Mouse (Mus musculus) embryonic facial prominence, embryonic 14.5 days (tissue): ENCODE results near the gene Scaf8. TPM values are rescaled to one million over a fixed set of nuclear protein-coding genes. Genes with fewer than 3 reads are reported as not detected.
A peak's percentile ranks its signal among the peaks of the same experiment; 100 is the strongest.

ENCODE experiments used
- ATAC-seq: fragments of 200-750 bp; cut with Nextera tagmentation; 2 replicates; pipeline ENCODE4 v1.8.0; 2017; ENCODE audit warnings: low read depth, moderate number of reproducible peaks, moderate TSS enrichment
- DNase-seq: peaks from one replicate; pipeline ENCODE4 v3.0.0-alpha.2; 2015; ENCODE audit warnings: low spot score
- H3K27ac ChIP-seq: fragments of 300-500 bp; sonication (generic); replicated peaks from 2 replicates; pipeline ENCODE4 v1.5.1; 2014; ENCODE audit warnings: low read depth, mild to moderate bottlenecking, low read length, moderate library complexity
- H3K27me3 ChIP-seq: fragments of 300-500 bp; sonication (generic); replicated peaks from 2 replicates; pipeline ENCODE4 v1.6.1; 2014; ENCODE audit warnings: low read length; ENCODE audit not compliant: control insufficient read depth, insufficient read depth
- H3K36me3 ChIP-seq: fragments of 300-500 bp; sonication (generic); 2 replicates; pipeline ENCODE4 v1.6.1; 2014; ENCODE audit warnings: low read length, mixed read lengths; ENCODE audit not compliant: control insufficient read depth, insufficient read depth
- H3K4me1 ChIP-seq: fragments of 300-500 bp; sonication (generic); 2 replicates; pipeline ENCODE4 v1.6.1; 2014; ENCODE audit warnings: antibody characterized with exemption, low read length; ENCODE audit not compliant: control insufficient read depth, insufficient read depth
- H3K4me2 ChIP-seq: fragments of 300-500 bp; sonication (generic); 2 replicates; pipeline ENCODE4 v1.6.1; 2014; ENCODE audit warnings: low read depth, mild to moderate bottlenecking, low read length, moderate library complexity, mixed read lengths
- H3K4me3 ChIP-seq: fragments of 300-500 bp; sonication (generic); 2 replicates; pipeline ENCODE4 v1.5.1; 2014; ENCODE audit warnings: low read depth, mild to moderate bottlenecking, low read length
- H3K9ac ChIP-seq: fragments of 300-500 bp; sonication (generic); 2 replicates; pipeline ENCODE4 v1.6.1; 2014; ENCODE audit warnings: low read depth, mild to moderate bottlenecking, low read length, moderate library complexity, mixed read lengths
- H3K9me3 ChIP-seq: fragments of 300-500 bp; sonication (generic); 2 replicates; pipeline ENCODE4 v1.6.1; 2016; ENCODE audit warnings: low read length; ENCODE audit not compliant: control insufficient read depth
- WGBS: fragments of 180-500 bp; shearing (Covaris S2); extraction: QIAGEN DNeasy Blood & Tissue Kit; methylation state at CpG from one replicate; pipeline ENCODE4 v1.1.7; 2014; 5-methylcytosine and 5-hydroxymethylcytosine counted together
- polyA plus RNA-seq: library from polyadenylated mRNA; unstranded; fragments of >200 nt; fragmentation: Nextera tagmentation; extraction: Ambion mirVana; gene quantifications from 2 replicates; pipeline ENCODE4 v1.2.1, GENCODE M21; 2014

Scaf8 gene
- polyA plus RNA-seq, 1 experiment from 2014 or later: 21.5 TPM

GRCm38 (mm10) chr17:3232626-3233025 lies 117.9 kb downstream of the Scaf8 start:
- H3K9ac ChIP-seq: no peak overlapping the region
- peaks cover 21% of the 10 kb centered on the region; the same call in 1 of the 2 replicates for H3K36me3 ChIP-seq
- no peaks in the 10 kb centered on the region for H3K9me3 ChIP-seq
- no peak overlapping the region for H3K4me2 ChIP-seq
- no peak overlapping the region for H3K27ac ChIP-seq
- H3K27me3 ChIP-seq: no peaks in the 10 kb centered on the region
- no peak for DNase-seq
- no peaks in the 10 kb centered on the region for H3K4me1 ChIP-seq
- WGBS: 85% methylated on average over 5 of the region's 5 CpGs
- H3K4me3 ChIP-seq: no peak overlapping the region
- ATAC-seq: no peak

GRCm38 (mm10) chr17:3243672-3244071 lies 128.9 kb downstream of the Scaf8 start:
- no peaks in the 10 kb centered on the region for H3K4me1 ChIP-seq
- H3K9me3 ChIP-seq: no peaks in the 10 kb centered on the region
- H3K4me3 ChIP-seq: no peak overlapping the region
- no peaks in the 10 kb centered on the region for H3K27me3 ChIP-seq
- 84% methylated on average over 3 of the region's 3 CpGs for WGBS
- H3K27ac ChIP-seq: no peak overlapping the region
- DNase-seq (no peak), ATAC-seq (no peak)
- no peak overlapping the region for H3K4me2 ChIP-seq
- no peak overlapping the region for H3K9ac ChIP-seq
- H3K36me3 ChIP-seq: 0 out of 2 replicates have a peak, but pooled peaks cover 9% of the 10 kb centered on the region

- Histone ChIP-seq H3K9me3 (no peaks in the 10 kb centered on the region), H3K27me3 (no peaks in the 10 kb centered on the region), H3K4me1 (no peaks in the 10 kb centered on the region), H3K4me3 (no peak overlapping the region), H3K4me2 (no peak overlapping the region), H3K9ac (no peak overlapping the region), H3K27ac (no peak overlapping the region), H3K36me3 (peaks cover 10% of the 10 kb centered on the region; the same call in 1 of the 2 replicates)
- DNase-seq (peak; percentile 29), ATAC-seq (0 out of 2 replicates have a peak, but pooled peaks have one; percentile 26)
- WGBS: 74% methylated on average over 8 of the region's 8 CpGs
These were observed 130.3 kb downstream of the Scaf8 start for GRCm38 (mm10) chr17:3244881-3245739.

- Histone ChIP-seq H3K4me1 (no peaks in the 10 kb centered on the region), H3K27me3 (no peaks in the 10 kb centered on the region), H3K9ac (no peak overlapping the region), H3K36me3 (peaks cover 8% of the 10 kb centered on the region; the same call in 1 of the 2 replicates), H3K9me3 (no peaks in the 10 kb centered on the region), H3K27ac (no peak overlapping the region), H3K4me3 (no peak overlapping the region), H3K4me2 (no peak overlapping the region)
- ATAC-seq (no peak), DNase-seq (no peak)
- WGBS: 68% methylated on average over 7 of the region's 7 CpGs
These were observed 132.0 kb downstream of the Scaf8 start for GRCm38 (mm10) chr17:3246665-3247370.

Other genes with a start within 250 kb of the Scaf8 start
- 19.3 and 19.9 TPM in 2 replicates for gene Tiam2, start 211.6 kb downstream of the Scaf8 start, polyA plus RNA-seq